Mouse (Mus musculus) MEL (cell line): ENCODE results near the gene Vac14.

Experiments used
- CTCF ChIP-seq, 3 experiments: IDR thresholded peaks in 2 of 3; conservative IDR thresholded peaks in 1 of 3; 2 replicates each; pipeline ENCODE4 v1.5.1; 2011 to 2012; ENCODE audit warnings: low read length in 3 of 3, low read depth in 2 of 3, mild to moderate bottlenecking in 2 of 3, improper control_type of control experiment in 1 of 3, inconsistent platforms in 1 of 3, mixed read lengths in 1 of 3, moderate library complexity in 1 of 3; ENCODE audit not compliant: control insufficient read depth in 1 of 3, insufficient read depth in 1 of 3, poor library complexity in 1 of 3, severe bottlenecking in 1 of 3
- ELF1 ChIP-seq: IDR thresholded peaks from 2 replicates; pipeline ENCODE4 v1.6.1; 2014; ENCODE audit warnings: low read depth, mild to moderate bottlenecking, inconsistent platforms, low read length, improper control_type of control experiment, moderate library complexity
- EP300 ChIP-seq, 2 experiments: IDR thresholded peaks; 2 replicates each; pipeline ENCODE4 v1.6.1; 2011; ENCODE audit warnings: improper control_type of control experiment in 2 of 2, low read length in 2 of 2, low read depth in 1 of 2, mild to moderate bottlenecking in 1 of 2
- GATA1 ChIP-seq: IDR thresholded peaks from 2 replicates; pipeline ENCODE4 v1.6.1; 2011; ENCODE audit warnings: low read depth, low read length, improper control_type of control experiment
- MAX ChIP-seq: IDR thresholded peaks from 2 replicates; pipeline ENCODE4 v1.6.1; 2011; ENCODE audit warnings: low read length, improper control_type of control experiment
- SMC3 ChIP-seq: IDR thresholded peaks from 2 replicates; pipeline ENCODE4 v1.6.1; 2011; ENCODE audit warnings: low read depth, low read length, improper control_type of control experiment
- UBTF ChIP-seq: IDR thresholded peaks from 2 replicates; pipeline ENCODE4 v1.6.1; 2012; ENCODE audit warnings: low read depth, mild to moderate bottlenecking, inconsistent platforms, low read length, improper control_type of control experiment, moderate library complexity, borderline replicate concordance; ENCODE audit not compliant: insufficient read depth

GRCm38 (mm10) chr8:110655827-110656226 lies 37.4 kb downstream of the Vac14 start:
- TF ChIP-seq GATA1 (no peak), CTCF (IDR thresholded peaks at IDR 0.05 in 2 of 3, conservative IDR thresholded peaks at IDR 0.05 in 1 of 3; ENCODE audit: control insufficient read depth in 1 of 3, insufficient read depth in 1 of 3, low read depth in 2 of 3, low read length in 3 of 3, poor library complexity in 1 of 3, severe bottlenecking in 1 of 3) (no peak), MAX (no peak), UBTF (no peak), EP300 (IDR thresholded peaks at IDR 0.05; ENCODE audit: low read depth in 1 of 2, low read length in 2 of 2) (no peak), ELF1 (no peak), SMC3 (no peak)
